Mouse (Mus musculus): ENCODE measurements around the gene Pced1a.
"Not testable (repeated sequence)": the region's sequence is repeated elsewhere in the genome, so short reads cannot be mapped to it uniquely, and the experiment has no call there.

Pced1a gene

GRCm38 (mm10) chr2:130390993-130391625 is 33.4 kb downstream of the Pced1a start:
- no peak for DNase-seq (ENCODE audit: low read depth, low spot score)

DNA sequence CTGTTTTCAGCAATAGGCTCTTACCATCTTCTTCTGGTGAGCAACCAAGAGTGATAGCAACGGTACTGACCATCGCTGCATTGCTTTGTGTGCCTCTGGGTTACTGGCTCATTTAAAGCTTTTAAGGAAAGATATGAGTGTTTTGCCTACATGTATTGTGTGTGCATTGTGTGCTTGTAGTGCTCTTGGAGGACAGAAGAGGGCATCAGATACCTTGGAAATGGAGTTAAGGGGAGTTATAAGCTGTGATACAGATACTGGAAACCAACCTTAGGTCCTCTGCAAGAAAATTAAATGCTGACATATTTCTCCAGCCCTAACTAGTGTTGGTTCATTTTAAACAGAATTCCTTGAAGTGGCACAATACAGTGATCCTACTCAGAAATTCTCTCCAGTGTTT is 35.7 kb downstream of the Pced1a start:
- no peak for DNase-seq (ENCODE audit: low read depth, low spot score)

GRCm38 (mm10) chr2:130386212-130386611 is 38.3 kb downstream of the Pced1a start:
- DNase-seq (ENCODE audit: low read depth, low spot score), result no peak

- DNase-seq (ENCODE audit: low read depth, low spot score), result peak; percentile 10
Observed at GRCm38 (mm10) chr2:130383895-130384294, 40.6 kb downstream of the Pced1a start.

DNA sequence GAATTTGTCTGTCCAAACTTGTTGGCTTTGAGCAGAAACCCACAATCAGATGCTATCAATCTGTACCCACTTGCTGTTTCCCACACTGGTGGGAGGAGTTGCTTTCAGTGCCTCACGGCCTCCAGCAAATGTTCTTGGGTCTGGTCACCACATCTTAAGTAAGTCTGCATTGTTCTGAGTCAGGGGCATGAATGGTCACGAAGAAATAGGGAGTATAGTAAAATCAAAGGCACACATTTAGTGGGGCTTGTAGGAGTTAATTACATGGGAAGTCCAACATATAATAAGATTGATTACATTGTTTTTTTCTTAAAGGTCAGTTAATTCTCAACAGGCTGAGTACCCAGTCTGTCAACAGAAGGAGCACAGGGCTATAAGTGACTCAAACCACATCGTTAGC is 41.3 kb downstream of the Pced1a start:
- DNase-seq (ENCODE audit: low read depth, low spot score), result peak; percentile 5

GRCm38 (mm10) chr2:130374951-130375350 is 49.5 kb downstream of the Pced1a start:
- peak; percentile 38 for DNase-seq (ENCODE audit: low read depth, low spot score)

DNA sequence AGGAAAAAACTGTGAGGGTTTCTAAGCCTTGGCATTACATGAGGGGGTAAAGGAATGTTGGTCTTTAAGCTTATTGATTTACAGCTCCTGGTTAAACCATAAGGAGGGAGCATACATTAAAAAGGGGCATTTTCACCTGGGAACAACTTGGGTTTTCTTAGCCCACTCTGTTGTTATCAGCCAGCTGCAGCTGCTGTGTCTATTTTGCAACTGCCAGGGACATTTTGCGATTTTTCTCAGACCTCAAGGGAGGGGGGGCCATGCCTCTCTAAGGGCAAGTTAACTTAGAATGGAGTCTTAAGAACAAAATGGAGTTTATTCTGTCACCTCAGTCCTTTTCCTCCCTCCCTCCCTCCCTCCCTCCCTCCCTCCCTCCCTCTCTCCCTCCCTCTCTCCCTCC is 51.5 kb downstream of the Pced1a start:
- not testable (repeated sequence) for DNase-seq (ENCODE audit: low read depth, low spot score)

GRCm38 (mm10) chr2:130367386-130367785 is 57.1 kb downstream of the Pced1a start:
- DNase-seq (ENCODE audit: low read depth, low spot score), result no peak
